ENCODE assay signal across 32 mouse cellular contexts in genomic region chr7:5076931-5077330, GRCm38 (mm10). TPM values are rescaled to one million over a fixed set of nuclear protein-coding genes. Genes with fewer than 3 reads are reported as not detected.
A peak's percentile ranks its signal among the peaks of the same experiment; 100 is the strongest.
DNase-seq lines count a peak whose midpoint lies in the region; ATAC-seq and TF ChIP-seq lines count a peak whose summit lies in the region.
"Had no signal": no experiment of that assay in that cellular context is flagged by ENCODE, and none has a peak within 500 bp of the region (broad histone marks: within the 10 kb centered on the region; RNA-seq: fewer than 3 reads in every experiment).

No protein-coding gene starts in this region.

- H3K36me3 ChIP-seq in CH12.LX (replicated peaks in 1 of 2; ENCODE audit: control insufficient read depth in 1 of 2, insufficient read depth in 1 of 2, low read length in 1 of 2): peaks cover 65 to 71% of the 10 kb centered on the region in 2 experiments
- H3K36me3 ChIP-seq in liver, embryonic 14.5 days (replicated peaks; ENCODE audit: control insufficient read depth, insufficient read depth, low read depth): peaks cover 67% of the 10 kb centered on the region

- no peak overlapping the region for H3K4me2 ChIP-seq in CH12.LX (ENCODE audit: insufficient read depth, low read depth, poor library complexity, severe bottlenecking)
- H3K4me2 ChIP-seq in liver, embryonic 14.5 days (ENCODE audit: low read depth): peak overlapping the region; percentile 38
- H3K4me2 ChIP-seq: limb, embryonic 12.5 days; neural tube, embryonic 12.5 days had no signal

- H3K9ac ChIP-seq in CH12.LX (ENCODE audit: insufficient read depth, low read depth): no peak overlapping the region
- no peak overlapping the region; the same call in 1 of the 2 replicates for H3K9ac ChIP-seq in liver, embryonic 14.5 days (replicated peaks)
- H3K9ac ChIP-seq: forebrain, postnatal 0 days; limb, embryonic 12.5 days; neural tube, embryonic 12.5 days had no signal

- TF ChIP-seq RAD21 in CH12.LX (IDR thresholded peaks at IDR 0.05; ENCODE audit: low read depth, low read length): no peak

- DNase-seq in 416B (ENCODE audit: low read depth) (peak; percentile 40), CH12.LX (ENCODE audit: extremely low read depth) (no peak)
- peak; percentile 56 for DNase-seq in c-Kit-positive CD71-positive TER-119-negative erythroid progenitor cells, embryonic 14.5 days (ENCODE audit: low read depth)
- DNase-seq in liver, embryonic 14.5 days (ENCODE audit: low read depth in 3 of 3, low spot score in 3 of 3): peak; percentile 50 to 60 (median 59)
- no peak for DNase-seq in left cerebral cortex, postnatal 25 days (ENCODE audit: low spot score in 2 of 2)
- DNase-seq in heart, postnatal 36 days: no peak
- DNase-seq in left cerebral cortex, adult 2 months (ENCODE audit: extremely low spot score in 1 of 2, low spot score in 2 of 2): no peak
- DNase-seq: adrenal gland, adult 8-10 months; cerebellum, adult 8-10 months; forebrain, postnatal 0 days; kidney, adult 18-20 months; lung, adult 2 months; lung, postnatal 14 days; midbrain, embryonic 14.5 days; retina, postnatal 1 day; right cerebral cortex, postnatal 25 days; spleen, adult 18-20 months had no signal

- no peak for TF ChIP-seq CTCF in CH12.LX (conservative IDR thresholded peaks at IDR 0.05 in 1 of 2, IDR thresholded peaks at IDR 0.05 in 1 of 2; ENCODE audit: low read depth in 2 of 2, low read length in 2 of 2)
- no peak for TF ChIP-seq CTCF in liver, embryonic 14.5 days (IDR thresholded peaks at IDR 0.05; ENCODE audit: low read depth)
- TF ChIP-seq CTCF in left cerebral cortex, adult 2 months (IDR thresholded peaks at IDR 0.05): no peak

- peaks cover 5 to 29% of the 10 kb centered on the region in 2 experiments for H3K4me1 ChIP-seq in CH12.LX (ENCODE audit: control insufficient read depth in 1 of 2, insufficient read depth in 2 of 2)
- peaks cover 39 to 50% of the 10 kb centered on the region in 2 experiments for H3K4me1 ChIP-seq in liver, embryonic 14.5 days (replicated peaks; ENCODE audit: control insufficient read depth in 2 of 2, insufficient read depth in 2 of 2, low read length in 1 of 2)

- dilution Hi-C loops in CH12.LX (cut with MboI; ENCODE audit: extremely low pct_ligation_motif_present, extremely low pct_unique_long_range_greater_than_20kb, low sequenced_read_pairs): no loop called here

- peaks cover 68% of the 10 kb centered on the region for H3K79me2 ChIP-seq in CH12.LX (replicated peaks; ENCODE audit: control insufficient read depth, extremely low read depth, insufficient read depth, poor library complexity, severe bottlenecking)

- no peak for TF ChIP-seq POLR2A in CH12.LX (IDR thresholded peaks at IDR 0.05; ENCODE audit: low read depth, low read length)

- TF ChIP-seq EP300 in CH12.LX (IDR thresholded peaks at IDR 0.05; ENCODE audit: low read length): no peak
- peak; percentile 54; the same call in 1 of the 2 replicates for TF ChIP-seq EP300 in liver, embryonic 14.5 days (IDR thresholded peaks at IDR 0.05; ENCODE audit: low read depth)

- no peak overlapping the region for H3K4me3 ChIP-seq in CH12.LX (replicated peaks in 1 of 3; ENCODE audit: low read depth in 2 of 3, low read length in 2 of 3, poor library complexity in 1 of 3)
- no peak overlapping the region for H3K4me3 ChIP-seq in liver, embryonic 14.5 days (ENCODE audit: insufficient read depth in 1 of 2, low read depth in 2 of 2, low read length in 2 of 2)
- no peak overlapping the region for H3K4me3 ChIP-seq in left cerebral cortex, adult 2 months
- H3K4me3 ChIP-seq: forebrain, embryonic 10.5 days; limb, embryonic 12.5 days; neural tube, embryonic 12.5 days had no signal

- H3K27me3 ChIP-seq in CH12.LX (replicated peaks): no peaks in the 10 kb centered on the region
- no peaks in the 10 kb centered on the region for H3K27me3 ChIP-seq in liver, embryonic 14.5 days (ENCODE audit: control insufficient read depth, insufficient read depth, low read length)
- H3K27me3 ChIP-seq: limb, embryonic 12.5 days; neural tube, embryonic 12.5 days had no signal

- H3K9me3 ChIP-seq in CH12.LX (replicated peaks; ENCODE audit: low read length): no peaks in the 10 kb centered on the region
- H3K9me3 ChIP-seq in liver, embryonic 14.5 days (ENCODE audit: control insufficient read depth, low read length): no peaks in the 10 kb centered on the region
- H3K9me3 ChIP-seq: forebrain, embryonic 10.5 days; limb, embryonic 12.5 days; neural tube, embryonic 12.5 days had no signal

- 35% methylated on average over 2 of the region's 2 CpGs for WGBS in liver, embryonic 14.5 days (ENCODE audit: insufficient replicate concordance)

- in situ Hi-C loops in CH12.LX (cut with MboI; ENCODE audit: low pct_ligation_motif_present, low pct_unique_long_range_greater_than_20kb, low sequenced_read_pairs): no loop called here

- H3K27ac ChIP-seq in CH12.LX (ENCODE audit: insufficient read depth, low read depth): 0 out of 2 replicates have a peak overlapping the region, but pooled peaks have one; percentile 33
- peak overlapping the region; percentile 87 for H3K27ac ChIP-seq in liver, embryonic 14.5 days
- no peak overlapping the region for H3K27ac ChIP-seq in left cerebral cortex, adult 2 months
- H3K27ac ChIP-seq: forebrain, embryonic 10.5 days; hindbrain, postnatal 0 days; limb, embryonic 12.5 days; neural tube, embryonic 12.5 days had no signal

- ATAC-seq in liver, embryonic 14.5 days (ENCODE audit: insufficient read depth): 0 out of 2 replicates have a peak, but pooled peaks have one; percentile 15
- ATAC-seq: forebrain, postnatal 0 days; hindbrain, postnatal 0 days had no signal

- intact Hi-C loops in left cerebral cortex, postnatal 25 days (cut with DNase I): no loop called here
- intact Hi-C loops in heart, postnatal 36 days (cut with DNase I): loop anchor here (1.0 kb wide), 1 partner anchor 14 kb away; no protein-coding TSS in a partner anchor
- intact Hi-C loops in left cerebral cortex, adult 2 months (cut with DNase I): no loop called here

TF ChIP-seq in CH12.LX, 34 proteins besides CTCF, POLR2A, EP300 and RAD21:
- no peak for TF ChIP-seq BHLHE40 (IDR thresholded peaks at IDR 0.05; ENCODE audit: low read depth, low read length)
- no peak for TF ChIP-seq ELF1 (IDR thresholded peaks at IDR 0.05; ENCODE audit: low read depth, low read length)
- TF ChIP-seq TBP (conservative IDR thresholded peaks at IDR 0.05; ENCODE audit: low read depth, low read length): no peak

RNA-seq across cellular contexts. Expression of gene Epn1, which starts 3.1 kb away (rescaled TPM):
- total RNA-seq in CH12.LX (2012; rRNA removed): 68.9 and 72.9 TPM in 2 replicates
- total RNA-seq in CH12.LX (2014; rRNA removed): 41.9 and 46.8 TPM in 2 replicates
- polyA plus RNA-seq in CH12.LX (2012; ENCODE audit: insufficient read length, low read depth): 97.2 and 101 TPM in 2 replicates
- polyA plus RNA-seq in liver, embryonic 14.5 days (2012; rRNA removed): 54.4 and 57.5 TPM in 2 replicates
- 45.4 and 56.7 TPM in 2 replicates for polyA plus RNA-seq in liver, embryonic 14.5 days (2014; fragmentation: Nextera tagmentation; extraction: Ambion mirVana)
- 100 to 1,000 TPM; 454 to 461 TPM for total RNA-seq in left cerebral cortex, postnatal 25 days (2021)
- total RNA-seq in heart, postnatal 36 days (2021): 100 to 1,000 TPM; 176 to 184 TPM
- total RNA-seq in left cerebral cortex, adult 2 months (2021): 100 to 1,000 TPM; 470 to 471 TPM

RNA-seq across cellular contexts. Expression of gene U2af2, which starts 15.0 kb away (rescaled TPM):
- total RNA-seq in CH12.LX (2012; rRNA removed) (295 and 358 TPM in 2 replicates), CH12.LX (2014; rRNA removed) (282 and 293 TPM in 2 replicates)
- polyA plus RNA-seq in CH12.LX (2012; ENCODE audit: insufficient read length, low read depth): 449 and 469 TPM in 2 replicates
- polyA plus RNA-seq in liver, embryonic 14.5 days (2012; rRNA removed): 110 and 132 TPM in 2 replicates
- 52.2 and 60.2 TPM in 2 replicates for polyA plus RNA-seq in liver, embryonic 14.5 days (2014; fragmentation: Nextera tagmentation; extraction: Ambion mirVana)
- total RNA-seq in left cerebral cortex, postnatal 25 days (2021): 100 to 1,000 TPM; 171 to 180 TPM
- total RNA-seq in heart, postnatal 36 days (2021): 10 to 100 TPM; 62.4 to 70.8 TPM
- total RNA-seq in left cerebral cortex, adult 2 months (2021): 100 to 1,000 TPM; 183 to 187 TPM

RNA-seq across cellular contexts. Expression of gene Zfp580, which starts 25.6 kb away (rescaled TPM):
- total RNA-seq in CH12.LX (2012; rRNA removed) (1.6 and 2.6 TPM in 2 replicates), CH12.LX (2014; rRNA removed) (1.2 TPM in 2 replicates)
- 9.4 and 15.6 TPM in 2 replicates for polyA plus RNA-seq in CH12.LX (2012; ENCODE audit: insufficient read length, low read depth)
- polyA plus RNA-seq in liver, embryonic 14.5 days (2012; rRNA removed): 1.4 and 1.7 TPM in 2 replicates
- polyA plus RNA-seq in liver, embryonic 14.5 days (2014; fragmentation: Nextera tagmentation; extraction: Ambion mirVana): 1.6 and 1.8 TPM in 2 replicates
- 10 to 100 TPM; 36.8 to 41.7 TPM for total RNA-seq in left cerebral cortex, postnatal 25 days (2021)
- total RNA-seq in heart, postnatal 36 days (2021): 1 to 10 TPM; 5.6 to 5.7 TPM
- 10 to 100 TPM; 30.5 to 32.5 TPM for total RNA-seq in left cerebral cortex, adult 2 months (2021)

RNA-seq across cellular contexts. Expression of gene Zfp784, which starts 38.7 kb away (rescaled TPM):
- total RNA-seq in CH12.LX (2012; rRNA removed) (1.0 and 1.5 TPM in 2 replicates), CH12.LX (2014; rRNA removed) (0.72 and 1.1 TPM in 2 replicates)
- 0.53 and 1.4 TPM in 2 replicates for polyA plus RNA-seq in CH12.LX (2012; ENCODE audit: insufficient read length, low read depth)
- 0.90 and 0.96 TPM in 2 replicates for polyA plus RNA-seq in liver, embryonic 14.5 days (2012; rRNA removed)
- polyA plus RNA-seq in liver, embryonic 14.5 days (2014; fragmentation: Nextera tagmentation; extraction: Ambion mirVana): 0.86 and 1.0 TPM in 2 replicates
- total RNA-seq in left cerebral cortex, postnatal 25 days (2021): 1 to 10 TPM; 5.4 to 6.5 TPM
- 1 to 10 TPM; 5.2 to 6.1 TPM for total RNA-seq in heart, postnatal 36 days (2021)
- total RNA-seq in left cerebral cortex, adult 2 months (2021): 1 to 10 TPM; 4.2 to 5.5 TPM

RNA-seq across cellular contexts. Expression of gene Rfpl4, which starts 39.8 kb away (rescaled TPM):
- total RNA-seq in CH12.LX (2012; rRNA removed) (not detected in 2 replicates), CH12.LX (2014; rRNA removed) (not detected in 2 replicates)
- polyA plus RNA-seq in CH12.LX (2012; ENCODE audit: insufficient read length, low read depth): not detected in 2 replicates
- polyA plus RNA-seq in liver, embryonic 14.5 days (2012; rRNA removed): not detected in 2 replicates
- not detected in 2 replicates for polyA plus RNA-seq in liver, embryonic 14.5 days (2014; fragmentation: Nextera tagmentation; extraction: Ambion mirVana)
- total RNA-seq in left cerebral cortex, postnatal 25 days (2021): not detected
- total RNA-seq in heart, postnatal 36 days (2021): not detected
- not detected for total RNA-seq in left cerebral cortex, adult 2 months (2021)
- total RNA-seq: forebrain, postnatal 0 days; gastrocnemius, postnatal 4 days; heart, adult 8-10 months; hindbrain, postnatal 0 days; layer of hippocampus, postnatal 14 days; left cerebral cortex, postnatal 10 days; megakaryocyte, adult 5-6 weeks had no signal
- polyA plus RNA-seq: embryonic facial prominence, embryonic 14.5 days; forebrain, embryonic 10.5 days; forebrain, postnatal 0 days; heart, postnatal 0 days; hindbrain, embryonic 11.5 days; hindbrain, postnatal 0 days; kidney, embryonic 16.5 days; large intestine, adult 2 months; limb, embryonic 12.5 days; lung, adult 2 months; midbrain, embryonic 14.5 days; urinary bladder, adult 2 months had no signal

Comparison
In these comparisons a context has a peak if more than half of its experiments do, and no peak if none do; other contexts are left out.
1. DNase-seq: peak in 416B (single experiment), c-Kit-positive CD71-positive TER-119-negative erythroid progenitor cells, embryonic 14.5 days (single experiment) and liver, embryonic 14.5 days (3 of 3); none in CH12.LX (single experiment), left cerebral cortex, postnatal 25 days (0 of 2), heart, postnatal 36 days (0 of 2) and left cerebral cortex, adult 2 months (0 of 2).
2. RNA of gene Zfp580, which starts 25.6 kb away (total RNA-seq): 36.8 to 41.7 TPM in left cerebral cortex, postnatal 25 days and 30.5 to 32.5 TPM in left cerebral cortex, adult 2 months; 5.6 to 5.7 TPM in heart, postnatal 36 days and 1.2 to 2.6 TPM in CH12.LX; every median in the first group is over 4 times any median in the second.